Mouse (Mus musculus) thymus, postnatal 36 days (tissue): Measurements from ENCODE around the gene Nudt15.

Experiments used
- DNase-seq, 2 experiments: peaks; one replicate each; pipeline ENCODE4 v3.0.0; 2022; ENCODE audit warnings: mixed read lengths in 2 of 2

The Nudt15 gene

DNA sequence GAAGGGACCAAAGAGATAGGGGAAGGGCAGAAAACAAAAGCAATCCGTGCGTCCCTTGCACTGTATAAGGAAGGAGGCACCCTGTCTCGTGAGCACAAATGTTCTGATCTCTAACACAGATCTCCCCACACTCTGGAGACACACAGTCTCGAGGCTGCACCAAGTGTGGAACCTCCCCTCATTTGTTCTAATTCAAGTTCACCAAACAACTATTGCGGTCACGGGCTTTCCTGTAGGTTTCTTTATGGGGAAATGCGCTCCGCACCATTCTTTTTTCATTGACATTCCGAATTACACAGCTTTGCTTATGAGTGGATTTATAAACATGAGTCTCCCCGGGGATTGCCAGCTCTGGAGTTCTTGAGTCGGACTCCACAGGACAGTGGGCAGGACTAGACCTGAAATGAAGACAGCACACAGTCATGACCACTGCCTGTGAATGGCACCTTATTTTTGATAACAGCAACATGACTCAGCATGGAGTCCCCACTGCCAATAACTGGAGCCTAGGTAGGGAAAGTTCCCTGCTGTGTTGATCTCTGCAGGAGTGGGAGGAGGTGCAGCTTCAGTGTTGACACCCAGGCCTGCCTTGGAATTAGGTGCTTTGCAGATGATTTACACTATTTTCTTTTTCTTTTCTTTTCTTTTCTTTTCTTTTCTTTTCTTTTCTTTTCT, 40.2 kb downstream of the Nudt15 start:
- no peak for DNase-seq

DNA sequence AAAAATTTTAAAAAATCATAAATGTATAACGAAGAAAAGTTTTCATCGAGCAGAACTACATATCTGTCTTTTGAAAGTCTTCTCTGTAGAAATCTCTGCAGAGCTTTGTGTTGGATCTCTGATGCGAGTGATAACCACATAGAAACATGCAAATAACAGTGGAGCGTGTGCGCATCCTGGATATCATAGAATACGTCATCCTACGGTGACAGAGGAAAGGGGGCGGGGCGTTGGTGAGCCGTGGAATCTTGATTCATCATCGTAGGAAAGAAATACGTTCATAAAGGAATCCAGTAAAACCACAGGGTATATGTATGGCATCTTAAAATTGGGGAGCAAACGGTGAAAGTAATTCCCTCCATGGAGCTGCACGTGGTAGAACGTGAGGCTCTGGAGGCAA, 40.8 kb downstream of the Nudt15 start:
- DNase-seq, result no peak

DNA sequence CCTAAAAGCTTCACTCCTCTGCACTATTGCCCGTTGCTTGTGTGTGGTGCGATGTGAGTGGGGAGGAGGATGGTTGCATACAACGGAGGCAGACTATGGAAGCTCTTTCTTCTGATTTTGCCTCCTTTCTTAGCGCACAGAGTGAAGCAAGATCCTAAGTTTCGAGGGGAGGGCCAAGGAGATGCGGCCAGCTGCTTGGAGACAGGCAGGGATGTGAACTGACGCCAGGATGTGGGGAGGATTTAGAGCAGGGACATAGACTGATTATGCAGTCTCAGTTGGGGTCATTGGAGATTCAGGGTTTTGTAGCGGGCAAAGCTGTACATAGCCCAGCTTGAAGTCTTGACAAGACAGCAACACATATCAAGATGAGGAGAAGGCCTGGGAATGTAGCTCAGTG, 41.8 kb downstream of the Nudt15 start:
- no peak for DNase-seq

DNA sequence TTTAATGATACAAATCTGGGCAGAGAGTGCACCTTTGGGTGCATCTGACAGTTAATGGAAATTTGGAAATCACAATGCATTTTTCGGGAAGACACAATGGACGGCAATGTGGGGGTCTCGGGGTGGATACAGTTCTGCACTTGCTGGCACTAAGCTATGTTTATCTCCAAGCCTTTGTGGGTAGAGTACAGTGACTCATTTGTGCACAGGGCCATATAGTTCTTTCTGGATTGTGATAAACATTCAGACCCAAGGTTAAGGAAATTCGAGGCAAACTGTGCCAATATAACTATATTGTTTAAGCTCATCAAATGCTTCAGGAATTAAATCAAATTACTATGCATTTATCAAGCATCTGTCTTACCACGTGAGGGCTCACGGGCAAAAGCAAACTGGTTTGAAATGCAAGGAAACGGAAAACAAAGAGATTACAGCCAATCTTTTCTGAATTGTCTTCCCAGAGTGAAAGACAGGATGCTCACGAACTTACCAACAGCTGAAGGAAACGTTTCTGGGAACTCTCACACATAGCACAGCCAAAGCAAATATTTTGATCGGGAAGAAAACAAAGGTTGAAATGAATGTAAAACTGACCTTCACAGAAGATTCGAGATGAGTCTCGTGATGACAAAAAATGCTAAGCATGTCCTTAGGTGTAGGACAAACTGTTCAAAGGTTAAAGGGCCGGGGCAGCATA, 44.7 kb downstream of the Nudt15 start:
- DNase-seq, result no peak

DNA sequence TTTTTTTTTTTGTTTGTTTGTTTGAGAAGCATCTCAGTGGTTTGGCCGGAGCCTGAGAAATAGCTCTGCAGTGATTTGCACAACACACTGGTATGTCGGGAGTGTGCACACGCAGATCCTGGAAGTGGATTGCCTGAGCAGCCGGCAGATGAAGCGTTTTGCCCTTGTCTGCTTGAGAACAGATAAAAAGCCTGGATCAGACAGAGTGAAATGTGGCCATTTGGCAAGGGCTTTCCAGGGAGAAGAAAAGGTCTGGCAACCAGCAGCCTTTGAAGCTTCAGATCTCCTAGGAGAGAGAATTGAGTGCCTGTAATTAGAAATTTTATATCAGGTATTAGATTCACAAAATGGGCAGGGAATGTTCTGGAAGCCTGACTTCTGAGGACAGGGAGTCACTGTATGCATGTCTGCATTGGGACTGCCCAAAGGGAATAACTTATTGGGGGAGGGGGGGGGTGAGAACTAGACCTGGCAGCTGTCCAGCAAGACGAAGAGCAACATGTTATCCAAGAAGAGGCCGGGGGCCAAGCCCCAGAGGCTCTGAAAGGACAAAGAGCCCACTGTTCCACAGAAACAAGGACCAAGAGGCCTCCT, 45.4 kb downstream of the Nudt15 start:
- DNase-seq, result no peak

DNA sequence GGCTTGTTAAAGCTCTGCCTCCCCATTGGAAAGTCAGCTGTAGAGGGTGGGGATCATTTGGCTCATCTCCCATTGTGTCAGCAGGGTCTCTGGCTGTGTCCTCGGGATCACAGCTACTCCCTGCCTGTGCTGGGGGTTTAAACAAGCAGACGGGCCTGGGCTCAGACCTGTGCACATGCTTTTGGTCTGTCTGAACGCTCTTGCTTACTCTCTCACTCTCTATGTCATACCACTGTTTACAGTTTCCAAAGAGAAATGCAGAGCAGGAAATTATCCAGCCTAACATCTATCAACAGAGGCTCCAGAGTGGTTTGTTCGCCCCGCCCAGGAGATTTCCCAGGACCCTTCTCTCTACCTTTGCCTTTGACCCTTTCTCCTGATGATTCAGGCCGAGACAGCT, 46.3 kb downstream of the Nudt15 start:
- no peak for DNase-seq

DNA sequence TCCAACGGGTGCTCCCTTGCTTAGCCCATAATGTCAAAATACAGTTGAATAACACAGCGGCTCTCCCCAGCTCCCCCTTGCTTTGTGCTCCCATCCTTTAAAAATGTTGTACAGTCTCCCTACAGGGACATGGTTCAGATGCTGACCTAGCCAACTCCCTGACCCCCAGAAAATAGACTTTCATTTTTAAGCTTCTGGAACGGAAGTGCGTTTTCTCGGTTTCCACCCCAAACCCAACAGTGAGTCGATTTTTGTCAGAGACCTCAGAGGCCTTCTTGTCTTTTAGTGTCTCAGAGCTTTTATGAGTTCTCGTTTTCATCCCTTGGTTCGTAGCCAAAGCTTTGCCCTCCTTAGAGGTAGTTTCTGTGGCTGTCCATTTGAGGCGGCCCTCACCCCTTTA, 46.8 kb downstream of the Nudt15 start:
- no peak for DNase-seq

DNA sequence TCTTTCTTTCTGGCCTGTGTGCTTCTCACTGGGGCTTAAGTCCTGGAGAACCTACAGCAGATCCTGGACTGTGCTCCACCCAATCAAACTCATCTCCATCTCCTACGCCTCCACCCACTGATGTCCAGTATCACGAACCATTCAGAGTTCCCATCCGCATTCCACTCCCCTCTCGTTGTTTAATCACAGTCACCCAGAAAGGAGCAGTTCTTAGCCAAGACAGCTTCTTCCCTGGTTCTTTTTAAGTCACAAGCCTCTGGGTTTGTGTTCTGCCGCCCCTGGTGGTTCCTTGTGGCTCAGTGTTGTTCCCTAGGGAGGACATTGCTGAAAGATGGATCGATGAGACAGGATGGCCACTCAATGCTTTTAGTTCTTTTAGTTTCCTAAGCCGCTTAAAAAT, 52.3 kb downstream of the Nudt15 start:
- no peak for DNase-seq

DNA sequence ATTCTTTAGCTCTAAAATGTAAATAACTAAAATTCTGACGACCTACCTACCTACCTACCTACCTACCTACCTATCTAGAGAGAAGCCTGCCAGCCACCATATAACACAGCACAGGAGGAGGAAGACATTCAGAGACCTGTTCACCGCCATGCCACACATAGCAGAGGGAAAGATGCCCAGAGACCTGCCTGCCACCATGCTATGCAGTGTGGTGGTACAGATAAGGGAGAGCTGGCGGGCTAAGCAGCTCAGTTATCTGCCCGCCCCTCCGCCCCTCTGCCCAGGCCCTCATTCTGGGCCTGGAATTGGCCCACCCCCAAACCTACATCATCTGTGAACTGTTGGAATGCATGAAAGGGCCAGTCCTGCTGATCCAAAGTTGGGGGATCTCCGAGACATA, 53.9 kb downstream of the Nudt15 start:
- DNase-seq, result no peak

DNA sequence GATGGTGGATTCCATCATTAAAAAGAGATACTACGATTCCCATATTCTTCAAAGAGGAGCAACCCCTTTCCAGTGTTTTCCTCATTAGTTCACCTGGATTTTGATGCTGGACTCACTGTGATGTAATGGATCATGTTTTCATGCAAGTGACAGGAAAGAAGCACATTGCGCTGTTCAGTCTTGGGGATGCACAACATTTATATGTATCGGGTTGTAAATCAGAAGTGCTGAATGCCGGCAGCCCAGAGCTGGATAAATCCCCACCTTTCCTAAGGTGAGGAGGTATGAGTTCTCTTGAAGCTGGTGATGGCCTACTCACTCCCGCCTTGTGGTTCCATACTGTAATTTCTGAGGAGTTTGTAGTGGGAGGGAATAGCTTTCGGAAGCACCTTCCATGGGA, 54.7 kb downstream of the Nudt15 start:
- no peak for DNase-seq

DNA sequence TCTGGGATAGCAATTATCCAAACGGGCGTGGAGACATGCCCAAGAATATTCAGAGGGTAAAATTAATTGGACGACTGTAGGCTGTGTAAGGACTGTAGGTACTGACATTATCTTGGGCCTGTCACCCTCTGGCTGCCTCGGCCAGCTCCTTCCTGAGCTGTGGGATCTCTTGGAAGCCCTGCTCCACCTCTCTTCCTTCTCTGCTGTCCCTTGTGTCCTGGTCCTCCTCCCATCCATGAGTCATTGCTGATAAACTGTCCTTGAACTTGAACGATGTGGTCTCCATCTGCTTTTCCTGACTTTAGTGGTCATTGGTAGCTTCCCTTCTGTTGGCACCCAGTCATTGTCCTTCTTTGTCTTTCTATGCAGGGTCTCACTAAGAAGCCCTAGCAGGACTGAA, 61.4 kb downstream of the Nudt15 start:
- no peak for DNase-seq

DNA sequence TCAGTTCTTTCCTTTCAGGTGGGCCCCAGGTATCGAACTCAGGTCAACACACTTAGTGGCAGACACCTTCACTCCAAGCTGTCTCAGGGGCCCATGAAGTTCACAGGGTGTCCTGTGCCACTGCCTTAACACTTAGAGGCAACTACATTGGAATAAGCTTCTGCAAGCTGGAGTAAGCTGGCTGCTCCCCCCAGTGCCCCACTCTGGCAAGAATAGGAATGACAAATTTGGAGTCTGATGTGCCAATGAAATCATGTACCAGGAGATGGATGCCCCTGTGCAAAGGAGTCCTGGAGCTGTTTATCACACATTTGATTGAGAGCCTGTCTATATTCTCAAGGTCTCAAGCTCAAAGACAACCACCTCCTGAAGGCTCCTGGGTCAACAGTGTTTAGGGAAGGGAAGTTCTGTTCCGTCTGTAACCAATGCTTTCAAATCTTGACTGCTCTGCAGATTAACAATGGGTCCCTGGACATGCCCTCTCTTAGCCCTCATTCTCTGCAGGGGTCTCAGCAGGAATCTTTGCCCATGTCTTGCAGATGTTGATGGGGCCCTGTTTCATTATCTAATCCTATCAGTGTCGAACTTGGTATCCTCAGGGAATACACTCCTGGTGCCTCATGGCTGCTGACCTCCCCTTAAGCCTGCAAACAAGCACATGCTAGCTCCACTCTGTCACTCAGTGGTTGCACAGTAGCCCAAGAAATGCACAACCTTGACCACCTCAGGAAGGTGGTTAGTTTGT, 63.5 kb downstream of the Nudt15 start:
- no peak for DNase-seq

DNA sequence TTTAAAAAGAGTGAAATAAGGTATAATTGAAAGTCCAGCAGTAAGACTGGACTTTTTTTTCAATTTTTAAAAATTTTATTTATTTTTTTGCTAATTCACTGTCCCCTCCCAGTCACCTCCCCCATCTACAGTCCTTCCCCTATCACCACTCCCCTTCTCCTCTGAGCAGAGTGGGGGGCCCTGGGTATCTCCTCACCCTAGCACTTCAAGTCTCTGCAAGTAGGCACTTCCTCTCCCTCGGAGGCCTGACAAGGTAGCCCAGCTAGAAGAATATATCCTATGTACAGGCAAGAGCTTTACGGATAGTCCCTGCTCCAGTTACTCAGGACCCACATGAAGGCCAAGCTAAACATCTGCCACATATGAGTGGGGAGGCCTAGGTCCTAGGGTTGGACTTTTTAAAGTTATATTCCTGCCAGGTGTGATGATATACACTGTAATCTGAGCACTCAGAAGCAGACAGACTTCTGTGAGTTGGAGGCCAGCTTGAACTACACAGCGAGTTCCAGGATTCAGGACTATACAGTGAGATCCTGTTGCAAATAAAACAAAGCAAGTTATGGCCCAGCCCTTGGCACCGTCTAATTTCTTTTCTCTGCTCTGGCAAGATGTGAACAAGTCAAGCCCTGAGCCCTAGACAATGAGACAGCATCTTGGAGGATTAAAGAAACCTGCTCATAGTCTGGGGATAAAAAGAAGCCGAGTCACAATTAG, 64.4 kb downstream of the Nudt15 start:
- DNase-seq, result no peak

DNA sequence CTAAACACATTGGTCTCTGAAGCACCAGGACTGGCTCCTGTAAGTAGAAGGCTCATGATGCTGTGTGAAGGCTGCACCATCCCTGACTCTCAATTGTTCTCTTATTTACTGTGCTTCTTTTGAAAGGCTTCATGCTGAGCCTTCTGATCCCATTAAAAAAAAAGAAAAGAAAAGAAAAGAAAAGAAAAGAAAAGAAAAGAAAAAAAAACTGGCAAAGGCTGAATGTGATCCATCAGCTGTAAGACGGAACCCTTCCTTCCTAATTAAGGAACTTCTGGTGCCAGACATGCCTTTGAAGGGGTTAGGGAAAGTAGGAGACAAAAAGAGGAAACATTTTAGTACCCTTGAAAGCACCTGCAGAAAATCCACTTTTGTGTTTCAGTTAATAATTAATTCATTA, 68.3 kb downstream of the Nudt15 start:
- DNase-seq, result no peak

DNA sequence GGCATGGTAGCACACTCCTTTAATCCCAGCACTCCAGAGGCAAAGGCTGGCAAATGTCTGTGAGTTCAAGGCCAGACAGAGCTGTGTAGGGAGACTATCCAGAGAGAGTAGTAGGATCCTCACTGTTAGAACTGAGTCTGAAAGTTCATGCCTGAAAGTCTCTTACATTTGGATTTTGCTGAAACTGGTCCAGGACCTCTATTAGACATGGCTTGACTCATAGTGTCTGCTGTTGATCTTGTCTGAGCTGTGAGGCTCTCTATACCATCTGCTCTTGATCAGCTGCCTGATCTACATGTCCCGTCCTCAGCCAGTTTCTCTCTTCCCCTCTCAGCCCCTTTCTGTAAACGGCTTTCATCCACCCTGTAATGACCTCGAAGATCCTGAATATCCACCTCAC, 69.7 kb downstream of the Nudt15 start:
- DNase-seq, result no peak

DNA sequence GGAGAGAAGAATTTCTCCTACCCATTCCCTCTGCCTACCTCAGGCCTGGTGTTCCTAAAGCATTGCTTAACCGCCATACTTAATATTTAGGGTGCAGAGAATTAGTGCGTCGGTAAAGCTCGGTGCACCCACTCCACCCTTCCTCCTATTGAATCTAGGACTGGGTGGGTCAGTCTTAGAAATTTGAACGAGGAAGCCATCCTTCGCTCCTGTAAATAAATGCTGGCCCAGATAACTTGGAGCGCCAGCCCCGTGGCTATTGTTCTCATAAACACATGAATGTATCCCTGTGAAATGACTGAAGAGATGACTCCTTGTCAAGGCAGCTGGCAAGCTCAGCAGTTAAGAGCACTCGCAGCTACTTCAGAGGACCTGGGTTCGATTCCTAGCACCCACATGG, 71.0 kb downstream of the Nudt15 start:
- no peak for DNase-seq

DNA sequence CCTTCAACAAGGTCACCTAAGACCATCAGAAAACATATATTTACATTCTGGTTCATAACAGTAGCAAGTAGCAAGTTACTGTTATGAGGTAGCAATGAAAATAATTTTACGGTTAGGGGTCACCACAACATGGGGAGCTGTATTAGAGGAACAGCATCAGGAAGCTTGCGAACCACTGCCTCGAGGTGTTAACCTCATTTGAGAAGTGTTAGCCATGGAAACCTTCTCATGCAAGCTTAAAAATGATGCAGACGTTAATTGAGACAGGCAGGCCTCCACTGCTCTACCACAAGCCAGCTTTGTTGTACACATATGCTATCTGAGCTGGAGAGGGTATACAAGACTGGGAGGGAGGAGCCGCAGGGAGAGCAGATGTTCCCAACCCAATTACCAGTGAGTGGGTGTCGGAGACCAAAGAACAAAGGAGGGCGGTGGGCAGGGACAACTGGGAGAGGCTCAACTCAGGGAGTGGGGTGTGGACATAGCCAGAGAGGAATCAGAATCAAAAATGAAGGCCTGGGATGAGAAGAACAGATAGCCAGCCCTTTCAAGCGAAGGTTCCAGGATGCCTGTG, 71.6 kb downstream of the Nudt15 start:
- DNase-seq, result no peak

DNA sequence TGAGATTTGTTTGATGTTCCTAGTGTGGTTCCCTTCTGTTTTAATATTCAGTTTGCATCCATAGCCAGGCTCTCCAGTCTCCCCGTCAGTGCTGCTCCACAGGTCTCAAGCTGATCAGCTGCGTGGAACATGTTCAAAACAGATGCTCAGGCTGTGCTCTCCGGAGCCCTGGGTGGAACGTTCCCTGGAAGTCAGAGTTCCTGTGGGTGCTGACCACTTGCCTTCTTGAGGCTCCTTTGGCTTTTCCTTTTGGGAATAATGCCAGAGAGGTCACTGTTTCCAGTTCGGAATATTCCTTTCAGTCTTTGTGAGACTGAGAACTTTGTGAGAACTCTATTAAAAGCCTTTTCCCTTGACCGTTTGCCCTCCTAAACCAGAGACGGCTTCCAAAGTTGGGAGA, 72.5 kb downstream of the Nudt15 start:
- DNase-seq, result no peak

DNA sequence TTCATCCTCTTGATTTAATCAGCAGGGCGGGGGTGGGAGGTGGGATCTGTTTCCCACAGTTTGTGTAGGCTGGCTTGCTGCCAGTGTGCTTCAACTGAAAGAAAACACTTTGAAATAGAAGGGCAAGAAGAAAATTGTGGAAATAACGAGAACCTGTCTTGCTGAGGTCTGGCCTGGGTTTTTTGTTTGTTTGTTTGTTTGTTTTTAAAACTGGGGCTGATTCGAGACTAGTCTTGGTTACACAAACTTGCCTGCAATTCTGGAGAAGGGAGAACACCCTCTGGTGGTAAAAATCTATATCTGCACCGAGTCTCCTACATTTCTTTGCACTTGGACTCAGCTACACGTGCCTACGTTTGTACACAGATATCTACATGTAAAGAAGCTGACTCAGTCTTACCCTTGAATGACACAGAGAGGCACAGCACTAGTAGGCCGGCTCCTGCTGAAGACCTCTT, 73.4 kb downstream of the Nudt15 start:
- no peak for DNase-seq

DNA sequence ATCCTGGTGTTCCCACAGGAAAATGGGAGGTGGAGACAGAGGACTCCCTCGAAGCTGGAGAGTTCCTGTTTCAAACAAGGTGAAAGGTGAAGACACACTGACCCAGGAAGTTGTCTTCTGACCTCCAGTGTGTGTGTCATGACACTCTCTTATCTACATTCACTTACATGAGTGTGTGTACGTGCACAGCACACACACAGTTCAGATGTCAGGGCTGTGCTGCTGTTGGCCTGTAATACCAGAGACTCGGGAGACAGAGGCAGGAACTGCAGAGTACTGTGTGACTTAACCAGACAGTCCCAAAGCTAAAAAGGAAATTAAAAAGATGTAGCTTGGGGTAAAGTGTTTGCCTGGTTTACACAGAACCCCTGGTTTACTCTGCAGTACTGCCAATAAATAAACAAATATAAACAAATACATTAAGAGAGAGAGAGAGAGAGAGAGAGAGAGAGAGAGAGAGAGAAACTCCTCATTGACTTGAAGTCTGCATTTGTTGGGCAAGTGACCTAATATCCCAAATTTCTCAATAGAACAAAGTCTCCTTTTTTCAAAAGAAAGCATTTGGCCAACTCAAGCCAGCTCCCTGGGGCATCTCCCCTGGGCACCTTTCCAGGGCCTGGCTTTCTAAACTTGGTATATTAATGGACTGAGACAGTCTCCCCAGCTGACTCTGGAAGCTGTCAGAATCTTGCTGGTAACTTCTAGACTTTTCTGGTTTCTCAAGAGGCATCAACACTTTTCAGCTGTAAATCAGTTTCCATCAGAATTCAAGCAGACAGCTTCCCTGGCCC, 74.2 kb downstream of the Nudt15 start:
- no peak for DNase-seq

DNA sequence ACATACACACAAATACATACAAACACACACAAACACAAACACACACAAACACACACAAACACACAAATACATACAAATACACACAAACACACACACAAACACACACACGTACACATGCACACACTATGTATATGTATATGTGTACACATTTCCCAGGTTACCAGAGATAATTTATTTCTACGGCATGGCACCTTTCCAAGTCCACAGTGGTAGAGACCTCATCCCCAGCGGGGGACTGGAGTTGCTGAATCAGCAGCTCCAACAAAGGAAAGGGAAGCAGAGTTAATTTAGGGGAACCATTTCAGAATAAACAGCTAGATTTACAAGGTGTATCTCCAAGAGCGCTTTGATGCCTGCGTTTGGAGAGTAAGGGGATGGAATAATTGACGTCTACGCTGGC, 75.8 kb downstream of the Nudt15 start:
- no peak for DNase-seq

DNA sequence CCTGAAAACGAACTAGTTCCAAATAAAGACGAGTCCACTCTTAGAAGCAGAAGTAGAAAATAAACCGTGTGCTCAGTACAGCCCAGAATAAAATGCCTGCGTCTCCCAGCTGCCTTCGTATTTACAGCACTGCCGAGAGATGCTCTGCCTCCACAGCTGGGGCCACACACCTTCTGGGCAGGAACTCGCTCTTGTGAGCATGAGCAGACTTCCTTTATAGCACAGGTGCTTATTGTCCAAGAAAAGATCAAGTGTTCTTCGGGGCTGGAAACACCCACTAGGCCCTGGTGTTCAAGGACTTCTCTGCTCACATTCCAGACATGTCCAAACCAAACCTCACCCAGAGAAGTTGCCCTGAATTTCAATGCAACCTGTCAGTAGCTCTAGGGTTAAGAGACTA, 77.4 kb downstream of the Nudt15 start:
- DNase-seq, result peak in 1 of 2 experiments; percentile 27
